Mouse (Mus musculus) brown adipose tissue, adult 24 weeks (tissue): Measurements from ENCODE around the gene 5830411N06Rik. TPM values are rescaled to one million over a fixed set of nuclear protein-coding genes. Genes with fewer than 3 reads are reported as not detected.

Source experiments
- H3K27ac ChIP-seq: fragments of 200-500 bp; replicated peaks from 2 replicates; pipeline ENCODE4 v1.5.1; 2012; ENCODE audit warnings: low read depth, mild to moderate bottlenecking, low read length
- H3K4me1 ChIP-seq: fragments of 200-500 bp; 2 replicates; pipeline ENCODE4 v1.6.1; 2012; ENCODE audit warnings: low read length, mixed read lengths; ENCODE audit not compliant: control insufficient read depth, insufficient read depth, insufficient read length
- H3K4me3 ChIP-seq: fragments of 200-500 bp; 2 replicates; pipeline ENCODE4 v1.5.1; 2012; ENCODE audit warnings: low read depth, mild to moderate bottlenecking, low read length, moderate library complexity; ENCODE audit not compliant: insufficient read depth
- polyA plus RNA-seq: library from polyadenylated mRNA; stranded (reverse); fragments of >200 nt; gene quantifications from 2 replicates; pipeline ENCODE4 v1.2.4, GENCODE M21; 2012; ENCODE audit not compliant: missing spikeins, insufficient read depth, insufficient read length

5830411N06Rik gene
- polyA plus RNA-seq, 1 experiment, result not detected

- no peaks in the 10 kb centered on the region for H3K4me1 ChIP-seq
- no peak overlapping the region for H3K27ac ChIP-seq
- no peak overlapping the region for H3K4me3 ChIP-seq
Measured at GRCm38 (mm10) chr7:140296876-140297275, 49.8 kb downstream of the 5830411N06Rik start.

- H3K4me1 ChIP-seq, result no peaks in the 10 kb centered on the region
- no peak overlapping the region for H3K27ac ChIP-seq
- no peak overlapping the region for H3K4me3 ChIP-seq
Measured at GRCm38 (mm10) chr7:140299416-140299815, 52.3 kb downstream of the 5830411N06Rik start.

- H3K27ac ChIP-seq, result no peak overlapping the region
- H3K4me3 ChIP-seq, result no peak overlapping the region
- H3K4me1 ChIP-seq, result no peaks in the 10 kb centered on the region
Measured at GRCm38 (mm10) chr7:140319861-140320385, 72.8 kb downstream of the 5830411N06Rik start.

- no peak within 1 kb of the TSS for H3K27ac ChIP-seq
Measured at GRCm38 (mm10) chr7:140320558-140320957, 73.5 kb downstream of the 5830411N06Rik start, which contains the start of gene Olfr525. Olfr525 (plus strand) TSS chr7:140320858.

GRCm38 (mm10) chr7:140321135-140321534, 74.1 kb downstream of the 5830411N06Rik start:
- Histone ChIP-seq H3K4me1 (no peaks in the 10 kb centered on the region), H3K4me3 (no peak overlapping the region), H3K27ac (no peak overlapping the region)

More at GRCm38 (mm10) chr7:140320558-140320957, 73.5 kb downstream of the 5830411N06Rik start, which contains the start of gene Olfr525:
- no peaks in the 10 kb centered on the region for H3K4me1 ChIP-seq
- no peak within 1 kb of the TSS for H3K4me3 ChIP-seq

GRCm38 (mm10) chr7:140329766-140330304, 82.8 kb downstream of the 5830411N06Rik start:
- H3K4me1 ChIP-seq, result no peaks in the 10 kb centered on the region
- no peak overlapping the region for H3K27ac ChIP-seq
- H3K4me3 ChIP-seq, result no peak overlapping the region

GRCm38 (mm10) chr7:140333717-140334116, 86.6 kb downstream of the 5830411N06Rik start, which contains the start of gene Olfr527:
Olfr527 (plus strand) TSS chr7:140334017.
- Histone ChIP-seq H3K4me1 (no peaks in the 10 kb centered on the region), H3K4me3 (no peak within 1 kb of the TSS), H3K27ac (no peak within 1 kb of the TSS)

Other genes with a start within 250 kb of the 5830411N06Rik start
- 12.9 and 13.9 TPM in 2 replicates for gene Zfp511, start 210.9 kb upstream of the 5830411N06Rik start, polyA plus RNA-seq
- gene Tubgcp2, start 210.6 kb upstream of the 5830411N06Rik start, polyA plus RNA-seq, result 8.6 and 9.1 TPM in 2 replicates
- gene Msx3, start 198.2 kb upstream of the 5830411N06Rik start, polyA plus RNA-seq, result not detected in 2 replicates
- not detected in 2 replicates for gene Caly, start 164.7 kb upstream of the 5830411N06Rik start, polyA plus RNA-seq
- not detected in 2 replicates for gene Prap1, start 153.9 kb upstream of the 5830411N06Rik start, polyA plus RNA-seq
- gene Fuom, start 144.8 kb upstream of the 5830411N06Rik start, polyA plus RNA-seq, result 211 and 236 TPM in 2 replicates
- gene Paox, start 131.5 kb upstream of the 5830411N06Rik start, polyA plus RNA-seq, result 45.1 and 45.3 TPM in 2 replicates
- 1,018 and 1,090 TPM in 2 replicates for gene Echs1, start 130.8 kb upstream of the 5830411N06Rik start, polyA plus RNA-seq
- 49.2 and 54.7 TPM in 2 replicates for gene Mtg1, start 109.7 kb upstream of the 5830411N06Rik start, polyA plus RNA-seq
- not detected in 2 replicates for gene Sprn, start 92.4 kb upstream of the 5830411N06Rik start, polyA plus RNA-seq
- not detected in 2 replicates for gene Olfr522, start 82.5 kb upstream of the 5830411N06Rik start, polyA plus RNA-seq
- gene Olfr523, start 74.1 kb upstream of the 5830411N06Rik start, polyA plus RNA-seq, result not detected in 2 replicates
- gene Olfr524, start 41.3 kb upstream of the 5830411N06Rik start, polyA plus RNA-seq, result not detected in 2 replicates
- gene Cd163l1, start 29.0 kb upstream of the 5830411N06Rik start, polyA plus RNA-seq, result not detected in 2 replicates
- gene Olfr525, start 73.6 kb downstream of the 5830411N06Rik start, polyA plus RNA-seq, result not detected in 2 replicates
- not detected in 2 replicates for gene Olfr527, start 86.7 kb downstream of the 5830411N06Rik start, polyA plus RNA-seq
- gene Olfr60, start 114.4 kb downstream of the 5830411N06Rik start, polyA plus RNA-seq, result not detected in 2 replicates
- gene Olfr530, start 129.0 kb downstream of the 5830411N06Rik start, polyA plus RNA-seq, result not detected in 2 replicates
- gene Olfr531, start 155.6 kb downstream of the 5830411N06Rik start, polyA plus RNA-seq, result not detected in 2 replicates
- gene Olfr532, start 174.4 kb downstream of the 5830411N06Rik start, polyA plus RNA-seq, result not detected in 2 replicates
- gene Olfr533, start 216.1 kb downstream of the 5830411N06Rik start, polyA plus RNA-seq, result not detected in 2 replicates
- gene Olfr535, start 236.9 kb downstream of the 5830411N06Rik start, polyA plus RNA-seq, result not detected in 2 replicates